Comparison of ENCODE assay signal across 8 mouse cellular contexts in the genomic region with DNA sequence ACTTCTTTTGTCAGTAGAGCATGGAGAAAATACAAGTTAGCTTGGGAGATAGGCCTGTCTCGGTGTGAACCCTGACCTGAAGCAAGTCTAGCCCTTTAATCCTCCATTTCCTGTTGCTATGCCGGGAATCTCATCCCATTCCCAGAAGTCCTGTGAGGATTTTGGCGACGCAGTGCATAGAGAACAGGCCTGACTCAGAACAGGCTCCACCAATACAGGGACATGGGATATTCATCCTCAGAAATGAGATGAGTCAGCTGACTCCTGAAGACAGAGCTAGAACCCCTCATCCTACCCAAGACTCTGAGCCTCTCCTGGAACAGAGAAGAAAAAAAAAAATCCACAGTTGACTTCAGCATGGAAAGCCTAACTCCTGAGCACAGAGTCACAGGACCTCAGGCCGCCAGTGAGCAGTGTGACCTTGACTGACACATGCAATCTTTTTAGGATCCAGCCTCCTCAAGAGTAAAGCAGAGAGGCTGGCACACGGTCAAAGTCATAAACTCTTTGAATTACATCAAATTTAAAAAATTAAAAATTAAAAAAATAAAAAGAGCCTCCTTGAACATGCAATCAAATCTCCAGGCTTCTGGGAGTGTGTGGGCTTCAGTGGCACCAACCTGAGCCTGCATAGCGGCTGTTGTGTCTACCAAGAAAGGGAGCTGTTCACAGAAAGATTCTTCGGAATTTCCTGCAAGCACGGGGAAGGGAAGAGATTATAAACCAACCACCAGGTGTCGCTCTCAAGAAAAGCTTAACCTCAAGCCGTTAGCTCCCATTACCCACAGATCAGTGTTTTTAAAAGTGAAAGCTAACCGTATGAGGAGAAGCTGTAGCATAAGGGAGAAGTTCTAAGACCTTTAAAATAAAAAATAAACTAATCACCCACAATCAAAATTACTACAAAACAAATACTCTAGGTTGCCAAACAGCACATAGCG. TPM values are rescaled to one million over a fixed set of nuclear protein-coding genes. Genes with fewer than 3 reads are reported as not detected.
DNase-seq lines count a peak whose midpoint lies in the region; ATAC-seq and TF ChIP-seq lines count a peak whose summit lies in the region.

No protein-coding gene starts in this region.

- no peaks in the 10 kb centered on the region for H3K27me3 ChIP-seq in forebrain, embryonic 16.5 days (replicated peaks; ENCODE audit: control insufficient read depth, insufficient read depth, low read length)
- no peaks in the 10 kb centered on the region for H3K27me3 ChIP-seq in hindbrain, embryonic 11.5 days (ENCODE audit: control insufficient read depth, insufficient read depth, low read length)
- H3K27me3 ChIP-seq in lung, embryonic 15.5 days, result no peaks in the 10 kb centered on the region

- DNase-seq in R1 (ENCODE audit: low read depth, low spot score), result peak; percentile 94
- peak; percentile 79 for DNase-seq in cerebellum, adult 18-20 months
- peak; percentile 86 for DNase-seq in hindbrain, embryonic 11.5 days (ENCODE audit: low spot score)
- DNase-seq in layer of hippocampus, adult 2 months (ENCODE audit: low spot score in 2 of 2), result peak; percentile 80 to 85
- peak; percentile 56 for DNase-seq in ovary, postnatal 36 days (ENCODE audit: low spot score)
- peak; percentile 44 to 46 for DNase-seq in thymus, postnatal 36 days

- no peak overlapping the region for H3K4me3 ChIP-seq in forebrain, embryonic 16.5 days (replicated peaks; ENCODE audit: low read length)
- no peak overlapping the region for H3K4me3 ChIP-seq in hindbrain, embryonic 11.5 days (ENCODE audit: low read depth, low read length)
- H3K4me3 ChIP-seq in layer of hippocampus, adult 2 months, result peak overlapping the region; percentile 49
- H3K4me3 ChIP-seq in lung, embryonic 15.5 days, result no peak overlapping the region

- H3K4me2 ChIP-seq in forebrain, embryonic 16.5 days (ENCODE audit: low read length), result no peak overlapping the region; the same call in 1 of the 2 replicates
- no peak overlapping the region for H3K4me2 ChIP-seq in hindbrain, embryonic 11.5 days (replicated peaks; ENCODE audit: low read depth, low read length)
- peak overlapping the region; percentile 40; the same call in 1 of the 2 replicates for H3K4me2 ChIP-seq in lung, embryonic 15.5 days

- peak; percentile 90 for TF ChIP-seq CTCF in layer of hippocampus, adult 2 months (conservative IDR thresholded peaks at IDR 0.05)

- no peak overlapping the region for H3K27ac ChIP-seq in forebrain, embryonic 16.5 days (ENCODE audit: low read length)
- no peak overlapping the region for H3K27ac ChIP-seq in hindbrain, embryonic 11.5 days (ENCODE audit: low read depth, low read length)
- peak overlapping the region; percentile 61; the same call in 1 of the 2 replicates for H3K27ac ChIP-seq in layer of hippocampus, adult 2 months
- H3K27ac ChIP-seq in lung, embryonic 15.5 days, result no peak overlapping the region

- no peak overlapping the region for H3K9ac ChIP-seq in forebrain, embryonic 16.5 days (replicated peaks; ENCODE audit: low read depth, low read length)
- H3K9ac ChIP-seq in hindbrain, embryonic 11.5 days (ENCODE audit: low read depth, low read length), result no peak overlapping the region
- no peak overlapping the region for H3K9ac ChIP-seq in lung, embryonic 15.5 days

- peak; percentile 81 for ATAC-seq in forebrain, embryonic 16.5 days
- peak; percentile 25; the same call in 1 of the 2 replicates for ATAC-seq in hindbrain, embryonic 11.5 days (ENCODE audit: low FRiP score)
- no peak for ATAC-seq in lung, embryonic 15.5 days (ENCODE audit: borderline replicate concordance, extremely low read depth, low FRiP score, low TSS enrichment)

- no peaks in the 10 kb centered on the region for H3K36me3 ChIP-seq in forebrain, embryonic 16.5 days (ENCODE audit: control insufficient read depth, insufficient read depth)
- no peaks in the 10 kb centered on the region for H3K36me3 ChIP-seq in hindbrain, embryonic 11.5 days (ENCODE audit: control insufficient read depth, insufficient read depth, low read length)
- no peaks in the 10 kb centered on the region for H3K36me3 ChIP-seq in lung, embryonic 15.5 days

- 43% methylated on average over 13 of the region's 13 CpGs for WGBS in forebrain, embryonic 16.5 days
- whole genome bisulfite sequencing in hindbrain, embryonic 11.5 days, result 46% methylated on average over 13 of the region's 13 CpGs
- 32% methylated on average over 13 of the region's 13 CpGs for WGBS in lung, embryonic 15.5 days

- H3K4me1 ChIP-seq in forebrain, embryonic 16.5 days (replicated peaks; ENCODE audit: control insufficient read depth, insufficient read depth, low read length), result peaks cover 3% of the 10 kb centered on the region; the same call in 1 of the 2 replicates
- no peaks in the 10 kb centered on the region for H3K4me1 ChIP-seq in hindbrain, embryonic 11.5 days (replicated peaks; ENCODE audit: control insufficient read depth, insufficient read depth, low read length)
- H3K4me1 ChIP-seq in lung, embryonic 15.5 days, result peaks cover 30% of the 10 kb centered on the region

- no peaks in the 10 kb centered on the region for H3K9me3 ChIP-seq in forebrain, embryonic 16.5 days (ENCODE audit: control insufficient read depth, low read length)
- H3K9me3 ChIP-seq in hindbrain, embryonic 11.5 days (ENCODE audit: control insufficient read depth, low read length), result no peaks in the 10 kb centered on the region
- no peaks in the 10 kb centered on the region for H3K9me3 ChIP-seq in lung, embryonic 15.5 days

RNA-seq across cellular contexts. Expression of gene Ttc39b, which starts 20.9 kb away (rescaled TPM):
- 12.1 and 12.6 TPM in 2 replicates for polyA plus RNA-seq in forebrain, embryonic 16.5 days (2015; fragmentation: Nextera tagmentation; extraction: Ambion mirVana)
- 1.8 and 2.9 TPM in 2 replicates for polyA plus RNA-seq in hindbrain, embryonic 11.5 days (2014; fragmentation: Nextera tagmentation; extraction: Ambion mirVana)
- total RNA-seq in layer of hippocampus, adult 2 months (2021), result 10 to 100 TPM; 34.6 to 37.0 TPM
- polyA plus RNA-seq in lung, embryonic 15.5 days (2015; fragmentation: Nextera tagmentation; extraction: Ambion mirVana), result 3.3 and 3.9 TPM in 2 replicates
